Mouse (Mus musculus): ENCODE measurements around the gene Cnnm2. TPM values are rescaled to one million over a fixed set of nuclear protein-coding genes. Genes with fewer than 3 reads are reported as not detected.

The Cnnm2 gene
- polyA plus RNA-seq, 1 experiment from 2014 or later: 6.9 TPM

GRCm38 (mm10) chr19:46877886-46878285 lies 116.5 kb downstream of the Cnnm2 start:
- Histone ChIP-seq H3K9me3 (replicated peaks) (no peaks in the 10 kb centered on the region), H3K27ac (no peak overlapping the region), H3K4me3 (no peak overlapping the region), H3K27me3 (no peaks in the 10 kb centered on the region), H3K4me1 (no peaks in the 10 kb centered on the region), H3K9ac (no peak overlapping the region), H3K36me3 (peaks cover 18% of the 10 kb centered on the region; the same call in 1 of the 2 replicates), H3K4me2 (replicated peaks) (no peak overlapping the region)
- no peak for ATAC-seq (ENCODE audit: low FRiP score)
- 89% methylated on average over 13 of the region's 13 CpGs for WGBS

- Histone ChIP-seq H3K27ac (no peak overlapping the region), H3K27me3 (no peaks in the 10 kb centered on the region), H3K4me2 (replicated peaks) (no peak overlapping the region), H3K4me3 (no peak overlapping the region), H3K9ac (no peak overlapping the region), H3K36me3 (peaks cover 23% of the 10 kb centered on the region; the same call in 1 of the 2 replicates), H3K9me3 (replicated peaks) (no peaks in the 10 kb centered on the region), H3K4me1 (no peaks in the 10 kb centered on the region)
- WGBS: 50% methylated on average over 13 of the region's 13 CpGs
- no peak for ATAC-seq (ENCODE audit: low FRiP score)
Measured at GRCm38 (mm10) chr19:46878346-46878745, 117.0 kb downstream of the Cnnm2 start.

GRCm38 (mm10) chr19:46879876-46880275 lies 118.5 kb downstream of the Cnnm2 start:
- H3K4me2 ChIP-seq (replicated peaks): no peak overlapping the region
- H3K36me3 ChIP-seq: peaks cover 36% of the 10 kb centered on the region
- 98% methylated on average over 2 of the region's 2 CpGs for WGBS
- no peaks in the 10 kb centered on the region for H3K9me3 ChIP-seq (replicated peaks)
- H3K27ac ChIP-seq: no peak overlapping the region
- no peak overlapping the region for H3K4me3 ChIP-seq
- ATAC-seq (ENCODE audit: low FRiP score): no peak
- no peaks in the 10 kb centered on the region for H3K27me3 ChIP-seq
- no peaks in the 10 kb centered on the region for H3K4me1 ChIP-seq
- no peak overlapping the region for H3K9ac ChIP-seq

GRCm38 (mm10) chr19:46885365-46885764 lies 124.0 kb downstream of the Cnnm2 start:
- H3K4me3 ChIP-seq: no peak overlapping the region
- no peak for ATAC-seq (ENCODE audit: low FRiP score)
- no peaks in the 10 kb centered on the region for H3K4me1 ChIP-seq
- no peak overlapping the region for H3K9ac ChIP-seq
- H3K9me3 ChIP-seq (replicated peaks): no peaks in the 10 kb centered on the region
- H3K36me3 ChIP-seq: peaks cover 82% of the 10 kb centered on the region
- H3K27ac ChIP-seq: no peak overlapping the region
- 91% methylated on average over 4 of the region's 4 CpGs for WGBS
- no peak overlapping the region for H3K4me2 ChIP-seq (replicated peaks)
- H3K27me3 ChIP-seq: no peaks in the 10 kb centered on the region

GRCm38 (mm10) chr19:46886826-46887225 lies 125.4 kb downstream of the Cnnm2 start:
- WGBS: 88% methylated on average over 7 of the region's 7 CpGs
- H3K4me2 ChIP-seq (replicated peaks): no peak overlapping the region
- no peak overlapping the region for H3K27ac ChIP-seq
- H3K9me3 ChIP-seq (replicated peaks): no peaks in the 10 kb centered on the region
- no peak overlapping the region for H3K9ac ChIP-seq
- H3K4me3 ChIP-seq: no peak overlapping the region
- H3K36me3 ChIP-seq: peaks cover 87% of the 10 kb centered on the region
- H3K4me1 ChIP-seq: no peaks in the 10 kb centered on the region
- H3K27me3 ChIP-seq: no peaks in the 10 kb centered on the region
- no peak for ATAC-seq (ENCODE audit: low FRiP score)

- H3K4me1 ChIP-seq: no peaks in the 10 kb centered on the region
- no peaks in the 10 kb centered on the region for H3K9me3 ChIP-seq (replicated peaks)
- peaks cover 85% of the 10 kb centered on the region for H3K36me3 ChIP-seq
- no peaks in the 10 kb centered on the region for H3K27me3 ChIP-seq
- no peak for ATAC-seq (ENCODE audit: low FRiP score)
- no peak overlapping the region for H3K4me3 ChIP-seq
- WGBS: 85% methylated on average over 14 of the region's 14 CpGs
- H3K9ac ChIP-seq: no peak overlapping the region
- no peak overlapping the region for H3K4me2 ChIP-seq (replicated peaks)
- H3K27ac ChIP-seq: no peak overlapping the region
Measured at GRCm38 (mm10) chr19:46887811-46888527, 126.6 kb downstream of the Cnnm2 start.

- Histone ChIP-seq H3K27ac (no peak overlapping the region), H3K9me3 (replicated peaks) (no peaks in the 10 kb centered on the region), H3K9ac (no peak overlapping the region), H3K36me3 (peaks cover 76% of the 10 kb centered on the region), H3K4me3 (no peak overlapping the region), H3K4me2 (replicated peaks) (no peak overlapping the region), H3K4me1 (no peaks in the 10 kb centered on the region), H3K27me3 (no peaks in the 10 kb centered on the region)
- no peak for ATAC-seq (ENCODE audit: low FRiP score)
- 93% methylated on average over 8 of the region's 8 CpGs for WGBS
Measured at GRCm38 (mm10) chr19:46889666-46890065, 128.3 kb downstream of the Cnnm2 start.

- ATAC-seq (ENCODE audit: low FRiP score): no peak
- H3K27me3 ChIP-seq: no peaks in the 10 kb centered on the region
- no peak overlapping the region for H3K9ac ChIP-seq
- H3K4me1 ChIP-seq: no peaks in the 10 kb centered on the region
- 96% methylated on average over 8 of the region's 8 CpGs for WGBS
- no peak overlapping the region for H3K27ac ChIP-seq
- no peaks in the 10 kb centered on the region for H3K9me3 ChIP-seq (replicated peaks)
- no peak overlapping the region for H3K4me2 ChIP-seq (replicated peaks)
- H3K36me3 ChIP-seq: peaks cover 71% of the 10 kb centered on the region
- H3K4me3 ChIP-seq: no peak overlapping the region
Measured at GRCm38 (mm10) chr19:46890657-46891056, 129.3 kb downstream of the Cnnm2 start.

- 82% methylated on average over 3 of the region's 3 CpGs for WGBS
- Histone ChIP-seq H3K27ac (no peak overlapping the region), H3K4me1 (no peaks in the 10 kb centered on the region), H3K4me3 (no peak overlapping the region), H3K36me3 (peaks cover 69% of the 10 kb centered on the region), H3K9ac (no peak overlapping the region), H3K9me3 (replicated peaks) (peaks cover 8% of the 10 kb centered on the region; the same call in 1 of the 2 replicates), H3K27me3 (no peaks in the 10 kb centered on the region), H3K4me2 (replicated peaks) (no peak overlapping the region)
- ATAC-seq (ENCODE audit: low FRiP score): no peak
Measured at GRCm38 (mm10) chr19:46892856-46893255, 131.5 kb downstream of the Cnnm2 start.

GRCm38 (mm10) chr19:46893484-46893883 lies 132.1 kb downstream of the Cnnm2 start:
- H3K36me3 ChIP-seq: peaks cover 69% of the 10 kb centered on the region

GRCm38 (mm10) chr19:46897135-46897534 lies 135.7 kb downstream of the Cnnm2 start:
- H3K27ac ChIP-seq: no peak overlapping the region
- WGBS: 86% methylated on average over 3 of the region's 3 CpGs
- H3K36me3 ChIP-seq: peaks cover 39% of the 10 kb centered on the region
- H3K4me3 ChIP-seq: no peak overlapping the region
- H3K4me2 ChIP-seq (replicated peaks): no peak overlapping the region
- no peak for ATAC-seq (ENCODE audit: low FRiP score)
- no peaks in the 10 kb centered on the region for H3K4me1 ChIP-seq
- H3K9ac ChIP-seq: no peak overlapping the region
- H3K9me3 ChIP-seq (replicated peaks): peaks cover 10% of the 10 kb centered on the region; the same call in 1 of the 2 replicates
- no peaks in the 10 kb centered on the region for H3K27me3 ChIP-seq

More at GRCm38 (mm10) chr19:46893484-46893883, 132.1 kb downstream of the Cnnm2 start:
- no peaks in the 10 kb centered on the region for H3K27me3 ChIP-seq
- H3K9me3 ChIP-seq (replicated peaks): peaks cover 10% of the 10 kb centered on the region; the same call in 1 of the 2 replicates
- no peak overlapping the region for H3K27ac ChIP-seq
- H3K4me3 ChIP-seq: no peak overlapping the region
- no peak overlapping the region for H3K9ac ChIP-seq
- H3K4me1 ChIP-seq: no peaks in the 10 kb centered on the region
- ATAC-seq (ENCODE audit: low FRiP score): no peak
- 88% methylated on average over 7 of the region's 7 CpGs for WGBS
- no peak overlapping the region for H3K4me2 ChIP-seq (replicated peaks)

GRCm38 (mm10) chr19:46898222-46898621 lies 136.8 kb downstream of the Cnnm2 start:
- 83% methylated on average over 5 of the region's 5 CpGs for WGBS
- H3K27me3 ChIP-seq: no peaks in the 10 kb centered on the region
- ATAC-seq (ENCODE audit: low FRiP score): no peak
- H3K27ac ChIP-seq: no peak overlapping the region
- no peaks in the 10 kb centered on the region for H3K4me1 ChIP-seq
- H3K9me3 ChIP-seq (replicated peaks): peaks cover 10% of the 10 kb centered on the region; the same call in 1 of the 2 replicates
- no peak overlapping the region for H3K4me3 ChIP-seq
- peaks cover 35% of the 10 kb centered on the region for H3K36me3 ChIP-seq
- H3K4me2 ChIP-seq (replicated peaks): no peak overlapping the region
- no peak overlapping the region for H3K9ac ChIP-seq

GRCm38 (mm10) chr19:46899306-46899705 lies 137.9 kb downstream of the Cnnm2 start:
- H3K27ac ChIP-seq: no peak overlapping the region
- 66% methylated on average over 5 of the region's 5 CpGs for WGBS
- H3K36me3 ChIP-seq: peaks cover 31% of the 10 kb centered on the region
- peaks cover 10% of the 10 kb centered on the region; the same call in 1 of the 2 replicates for H3K9me3 ChIP-seq (replicated peaks)
- no peak overlapping the region for H3K4me2 ChIP-seq (replicated peaks)
- no peak for ATAC-seq (ENCODE audit: low FRiP score)
- no peaks in the 10 kb centered on the region for H3K4me1 ChIP-seq
- H3K27me3 ChIP-seq: no peaks in the 10 kb centered on the region
- H3K9ac ChIP-seq: no peak overlapping the region
- H3K4me3 ChIP-seq: no peak overlapping the region
